Mouse (Mus musculus) hindbrain, embryonic 11.5 days (tissue): ENCODE measurements at regions not wholly inside any gene's neighbourhood (a gene's known extent, or its start where the extent isn't known, plus 50 kb on each side); places are given as distances from the start of the nearest gene placed in this dataset.

Source experiments
- ATAC-seq: fragments of 200-750 bp; cut with Nextera tagmentation; 2 replicates; pipeline ENCODE4 v1.8.0; 2017; ENCODE audit warnings: mild to moderate bottlenecking, moderate TSS enrichment, moderate library complexity; ENCODE audit not compliant: low FRiP score
- DNase-seq: peaks from one replicate; pipeline ENCODE4 v3.0.0-alpha.2; 2015; ENCODE audit warnings: low spot score
- H3K27ac ChIP-seq: fragments of 300-500 bp; sonication (generic); 2 replicates; pipeline ENCODE4 v1.5.1; 2014; ENCODE audit warnings: mild to moderate bottlenecking, low read depth, low read length
- H3K27me3 ChIP-seq: fragments of 300-500 bp; sonication (generic); 2 replicates; pipeline ENCODE4 v1.6.1; 2014; ENCODE audit warnings: mild to moderate bottlenecking, low read length, moderate library complexity, mixed read lengths; ENCODE audit not compliant: control insufficient read depth, insufficient read depth
- H3K36me3 ChIP-seq: fragments of 300-500 bp; sonication (generic); 2 replicates; pipeline ENCODE4 v1.6.1; 2014; ENCODE audit warnings: mild to moderate bottlenecking, low read length, moderate library complexity, mixed read lengths; ENCODE audit not compliant: control insufficient read depth, insufficient read depth
- H3K4me1 ChIP-seq: fragments of 300-500 bp; sonication (generic); replicated peaks from 2 replicates; pipeline ENCODE4 v1.6.1; 2014; ENCODE audit warnings: low read length, mixed read lengths; ENCODE audit not compliant: control insufficient read depth, insufficient read depth
- H3K4me2 ChIP-seq: fragments of 300-500 bp; sonication (generic); replicated peaks from 2 replicates; pipeline ENCODE4 v1.6.1; 2014; ENCODE audit warnings: mild to moderate bottlenecking, low read depth, low read length
- H3K4me3 ChIP-seq: fragments of 300-500 bp; sonication (generic); 2 replicates; pipeline ENCODE4 v1.5.1; 2014; ENCODE audit warnings: low read depth, low read length
- H3K9ac ChIP-seq: fragments of 300-500 bp; sonication (generic); 2 replicates; pipeline ENCODE4 v1.6.1; 2014; ENCODE audit warnings: low read depth, low read length
- H3K9me3 ChIP-seq: fragments of 300-500 bp; sonication (generic); 2 replicates; pipeline ENCODE4 v1.6.1; 2016; ENCODE audit warnings: low read length; ENCODE audit not compliant: control insufficient read depth
- WGBS: fragments of 180-500 bp; shearing (Covaris S2); extraction: QIAGEN DNeasy Blood & Tissue Kit; methylation state at CpG from one replicate; pipeline ENCODE4 v1.1.7; 2014; 5-methylcytosine and 5-hydroxymethylcytosine counted together

- DNase-seq = peak; percentile 5
- no peak overlapping the region for H3K4me3 ChIP-seq
- no peaks in the 10 kb centered on the region for H3K4me1 ChIP-seq
- WGBS = 83% methylated on average over 4 of the region's 4 CpGs
- H3K9me3 ChIP-seq = no peaks in the 10 kb centered on the region
- H3K4me2 ChIP-seq = no peak overlapping the region
- H3K27me3 ChIP-seq = no peaks in the 10 kb centered on the region
- no peaks in the 10 kb centered on the region for H3K36me3 ChIP-seq
- H3K9ac ChIP-seq = no peak overlapping the region
- H3K27ac ChIP-seq = no peak overlapping the region
- no peak for ATAC-seq
Measured at GRCm38 (mm10) chr1:4570730-4571129, 237.0 kb upstream of the Gm37988 start.

GRCm38 (mm10) chr1:4571299-4572202, 236.1 kb upstream of the Gm37988 start:
- DNase-seq (peak; percentile 84), ATAC-seq (peak; percentile 97)
- Histone ChIP-seq H3K4me1 (no peaks in the 10 kb centered on the region), H3K9me3 (no peaks in the 10 kb centered on the region), H3K9ac (peak overlapping the region; percentile 79), H3K4me2 (peak overlapping the region; percentile 61), H3K36me3 (no peaks in the 10 kb centered on the region), H3K4me3 (peak overlapping the region; percentile 41), H3K27me3 (no peaks in the 10 kb centered on the region), H3K27ac (peak overlapping the region; percentile 81)
- under 1% methylated on average over 36 of the region's 58 CpGs for WGBS

GRCm38 (mm10) chr1:4572311-4572710, 235.4 kb upstream of the Gm37988 start:
- no peaks in the 10 kb centered on the region for H3K36me3 ChIP-seq
- H3K27me3 ChIP-seq = no peaks in the 10 kb centered on the region
- H3K4me2 ChIP-seq = peak overlapping the region; percentile 61
- H3K4me3 ChIP-seq = peak overlapping the region; percentile 41; the same call in 1 of the 2 replicates
- DNase-seq (no peak), ATAC-seq (no peak)
- 43% methylated on average over 3 of the region's 3 CpGs for WGBS
- no peaks in the 10 kb centered on the region for H3K4me1 ChIP-seq
- H3K9ac ChIP-seq = peak overlapping the region; percentile 79
- H3K9me3 ChIP-seq = no peaks in the 10 kb centered on the region
- H3K27ac ChIP-seq = peak overlapping the region; percentile 81; the same call in 1 of the 2 replicates

- 59% methylated on average over 1 of the region's 1 CpGs for WGBS
- Histone ChIP-seq H3K27ac (no peak overlapping the region), H3K4me1 (no peaks in the 10 kb centered on the region), H3K36me3 (no peaks in the 10 kb centered on the region), H3K9ac (no peak overlapping the region), H3K9me3 (no peaks in the 10 kb centered on the region), H3K4me2 (no peak overlapping the region), H3K4me3 (no peak overlapping the region), H3K27me3 (no peaks in the 10 kb centered on the region)
- ATAC-seq (no peak), DNase-seq (no peak)
Measured at GRCm38 (mm10) chr1:4574101-4574500, 233.6 kb upstream of the Gm37988 start.

- no peak for ATAC-seq
- Histone ChIP-seq H3K9me3 (no peaks in the 10 kb centered on the region), H3K27ac (no peak overlapping the region), H3K9ac (no peak overlapping the region), H3K36me3 (no peaks in the 10 kb centered on the region), H3K4me3 (no peak overlapping the region), H3K27me3 (no peaks in the 10 kb centered on the region), H3K4me1 (no peaks in the 10 kb centered on the region), H3K4me2 (no peak overlapping the region)
- 59% methylated on average over 1 of the region's 1 CpGs for WGBS
- no peak for DNase-seq
Measured at GRCm38 (mm10) chr1:4576957-4577356, 230.7 kb upstream of the Gm37988 start.

- DNase-seq = no peak
- Histone ChIP-seq H3K27ac (no peak overlapping the region), H3K9ac (no peak overlapping the region), H3K9me3 (no peaks in the 10 kb centered on the region), H3K27me3 (no peaks in the 10 kb centered on the region), H3K4me3 (no peak overlapping the region), H3K36me3 (no peaks in the 10 kb centered on the region), H3K4me2 (no peak overlapping the region), H3K4me1 (no peaks in the 10 kb centered on the region)
- no peak for ATAC-seq
Measured at GRCm38 (mm10) chr1:4582534-4582933, 225.2 kb upstream of the Gm37988 start.

GRCm38 (mm10) chr1:4597856-4598255, 209.8 kb upstream of the Gm37988 start:
- Histone ChIP-seq H3K4me1 (no peaks in the 10 kb centered on the region), H3K27me3 (no peaks in the 10 kb centered on the region), H3K9me3 (no peaks in the 10 kb centered on the region), H3K27ac (no peak overlapping the region), H3K4me2 (no peak overlapping the region), H3K36me3 (no peaks in the 10 kb centered on the region), H3K4me3 (no peak overlapping the region), H3K9ac (no peak overlapping the region)
- DNase-seq (no peak), ATAC-seq (no peak)
- 65% methylated on average over 3 of the region's 3 CpGs for WGBS

GRCm38 (mm10) chr1:4598425-4598824, 209.3 kb upstream of the Gm37988 start:
- no peaks in the 10 kb centered on the region for H3K36me3 ChIP-seq
- no peaks in the 10 kb centered on the region for H3K4me1 ChIP-seq
- H3K4me2 ChIP-seq = no peak overlapping the region
- 42% methylated on average over 3 of the region's 3 CpGs for WGBS
- no peaks in the 10 kb centered on the region for H3K9me3 ChIP-seq
- no peak overlapping the region for H3K9ac ChIP-seq
- no peaks in the 10 kb centered on the region for H3K27me3 ChIP-seq
- ATAC-seq (no peak), DNase-seq (no peak)
- H3K4me3 ChIP-seq = no peak overlapping the region
- H3K27ac ChIP-seq = no peak overlapping the region

- H3K27me3 ChIP-seq = no peaks in the 10 kb centered on the region
- WGBS = 92% methylated on average over 3 of the region's 3 CpGs
- no peak for DNase-seq
- H3K4me3 ChIP-seq = no peak overlapping the region
- no peak for ATAC-seq
- no peaks in the 10 kb centered on the region for H3K9me3 ChIP-seq
- H3K36me3 ChIP-seq = no peaks in the 10 kb centered on the region
- H3K9ac ChIP-seq = no peak overlapping the region
- H3K4me2 ChIP-seq = no peak overlapping the region
- no peaks in the 10 kb centered on the region for H3K4me1 ChIP-seq
- no peak overlapping the region for H3K27ac ChIP-seq
Measured at GRCm38 (mm10) chr1:4602386-4602785, 205.3 kb upstream of the Gm37988 start.
